Mouse (Mus musculus) lung, postnatal 4 days (tissue): ENCODE measurements around the gene Zfp934.
A peak's percentile ranks its signal among the peaks of the same experiment; 100 is the strongest.
"Not testable (repeated sequence)": the region's sequence is repeated elsewhere in the genome, so short reads cannot be mapped to it uniquely, and the experiment has no call there.

ENCODE experiments used
- DNase-seq, 2 experiments: peaks; one replicate each; pipeline ENCODE4 v3.0.0; 2021

Gene Zfp934

GRCm38 (mm10) chr13:62571099-62571498 lies at the start of gene Zfp934:
Gene Zfp934 (minus strand): TSS chr13:62571199.
- DNase-seq, result not testable (repeated sequence)

GRCm38 (mm10) chr13:62617449-62617848 lies 46.5 kb upstream of the Zfp934 start:
- not testable (repeated sequence) for DNase-seq

- DNase-seq, result peak in 1 of 2 experiments; percentile 9
These were observed 9.3 kb downstream of the Zfp934 start for GRCm38 (mm10) chr13:62561696-62562095.

- DNase-seq, result peak; percentile 80
These were observed 12.5 kb downstream of the Zfp934 start, which contains the start of gene Zfp935 for GRCm38 (mm10) chr13:62558189-62559110. Gene Zfp935 (minus strand): TSS chr13:62558511.

- DNase-seq, result not testable (repeated sequence)
These were observed 40.9 kb downstream of the Zfp934 start for GRCm38 (mm10) chr13:62530129-62530528.

- DNase-seq, result not testable (repeated sequence)
These were observed 60.2 kb downstream of the Zfp934 start for GRCm38 (mm10) chr13:62510641-62511420.

DNA sequence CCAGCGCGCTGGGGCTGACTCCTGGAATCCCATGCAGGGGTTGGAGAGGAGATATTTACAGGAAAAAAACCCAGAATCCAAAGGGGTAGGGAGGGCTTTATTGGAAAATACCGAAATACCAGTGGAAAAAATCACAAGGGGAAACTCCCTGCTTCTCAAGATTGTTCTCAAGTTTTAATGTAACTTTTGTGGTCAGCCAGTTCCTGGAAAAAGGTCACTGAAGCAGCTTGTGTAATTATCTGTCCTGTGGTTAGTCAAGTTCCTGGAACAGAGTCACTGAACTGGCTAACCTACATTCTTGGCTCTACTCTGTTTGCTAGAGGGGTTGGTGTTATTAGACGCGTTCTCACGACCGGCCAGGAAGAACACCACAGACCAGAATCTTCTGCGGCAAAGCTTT lies 98.3 kb downstream of the Zfp934 start:
- not testable (repeated sequence) for DNase-seq

GRCm38 (mm10) chr13:62469947-62470346 lies 101.1 kb downstream of the Zfp934 start:
- peak in 1 of 2 experiments; percentile 20 for DNase-seq

- DNase-seq, result peak; percentile 88 to 92
These were observed 104.3 kb downstream of the Zfp934 start, which contains the start of gene Gm49359 for GRCm38 (mm10) chr13:62466424-62467334. Gene Gm49359 (minus strand): TSS chr13:62466832.
